Mouse (Mus musculus) liver, embryonic 15.5 days (tissue): Measurements from ENCODE around the gene Pagr1a. TPM values are rescaled to one million over a fixed set of nuclear protein-coding genes. Genes with fewer than 3 reads are reported as not detected.

Experiments used
- ATAC-seq: fragments of 200-750 bp; cut with Nextera tagmentation; 2 replicates; pipeline ENCODE4 v1.8.0; 2017; ENCODE audit warnings: moderate number of reproducible peaks, mild to moderate bottlenecking, moderate library complexity; ENCODE audit not compliant: insufficient read depth
- H3K27ac ChIP-seq: fragments of 300-500 bp; sonication (generic); replicated peaks from 2 replicates; pipeline ENCODE4 v1.5.1; 2015; ENCODE audit warnings: mild to moderate bottlenecking, inconsistent platforms
- H3K27me3 ChIP-seq: fragments of 300-500 bp; sonication (generic); 2 replicates; pipeline ENCODE4 v1.6.1; 2015; ENCODE audit warnings: mild to moderate bottlenecking, inconsistent platforms
- H3K36me3 ChIP-seq: fragments of 300-500 bp; sonication (generic); replicated peaks from 2 replicates; pipeline ENCODE4 v1.6.1; 2015; ENCODE audit warnings: moderate library complexity, mild to moderate bottlenecking, inconsistent platforms
- H3K4me1 ChIP-seq: fragments of 300-500 bp; sonication (generic); replicated peaks from 2 replicates; pipeline ENCODE4 v1.6.1; 2015; ENCODE audit warnings: inconsistent platforms
- H3K4me2 ChIP-seq: fragments of 300-500 bp; sonication (generic); 2 replicates; pipeline ENCODE4 v1.6.1; 2015; ENCODE audit warnings: moderate library complexity, mild to moderate bottlenecking, inconsistent platforms
- H3K4me3 ChIP-seq: fragments of 300-500 bp; sonication (generic); replicated peaks from 2 replicates; pipeline ENCODE4 v1.5.1; 2015; ENCODE audit warnings: mild to moderate bottlenecking, inconsistent platforms
- H3K9ac ChIP-seq: fragments of 300-500 bp; sonication (generic); 2 replicates; pipeline ENCODE4 v1.6.1; 2015; ENCODE audit warnings: moderate library complexity, mild to moderate bottlenecking, inconsistent platforms
- H3K9me3 ChIP-seq: fragments of 300-500 bp; sonication (generic); replicated peaks from 2 replicates; pipeline ENCODE4 v1.6.1; 2016; ENCODE audit warnings: inconsistent platforms
- WGBS: fragments of 180-500 bp; shearing (Covaris S2); methylation state at CpG from one replicate; pipeline ENCODE4 v1.1.7; 2015; ENCODE audit warnings: mixed read lengths; ENCODE audit not compliant: insufficient replicate concordance; 5-methylcytosine and 5-hydroxymethylcytosine counted together
- polyA plus RNA-seq: library from polyadenylated mRNA; unstranded; fragments of >200 nt; fragmentation: Nextera tagmentation; extraction: Ambion mirVana; gene quantifications from 2 replicates; pipeline ENCODE4 v1.2.1, GENCODE M21; 2015

Pagr1a gene
- polyA plus RNA-seq, 1 experiment from 2014 or later = 32.8 TPM

GRCm38 (mm10) chr7:127020031-127020430 lies 2.9 kb upstream of the Pagr1a start:
- no peak overlapping the region for H3K27ac ChIP-seq
- H3K9ac ChIP-seq = no peak overlapping the region
- H3K27me3 ChIP-seq = no peaks in the 10 kb centered on the region
- H3K9me3 ChIP-seq = no peaks in the 10 kb centered on the region
- no peak for ATAC-seq
- peaks cover 40% of the 10 kb centered on the region for H3K36me3 ChIP-seq
- 0 out of 2 replicates have a peak overlapping the region, but pooled peaks have one; percentile 39 for H3K4me3 ChIP-seq
- peak overlapping the region; percentile 5; the same call in 1 of the 2 replicates for H3K4me2 ChIP-seq
- H3K4me1 ChIP-seq = peaks cover 74% of the 10 kb centered on the region
- 58% methylated on average over 3 of the region's 3 CpGs for WGBS

DNA sequence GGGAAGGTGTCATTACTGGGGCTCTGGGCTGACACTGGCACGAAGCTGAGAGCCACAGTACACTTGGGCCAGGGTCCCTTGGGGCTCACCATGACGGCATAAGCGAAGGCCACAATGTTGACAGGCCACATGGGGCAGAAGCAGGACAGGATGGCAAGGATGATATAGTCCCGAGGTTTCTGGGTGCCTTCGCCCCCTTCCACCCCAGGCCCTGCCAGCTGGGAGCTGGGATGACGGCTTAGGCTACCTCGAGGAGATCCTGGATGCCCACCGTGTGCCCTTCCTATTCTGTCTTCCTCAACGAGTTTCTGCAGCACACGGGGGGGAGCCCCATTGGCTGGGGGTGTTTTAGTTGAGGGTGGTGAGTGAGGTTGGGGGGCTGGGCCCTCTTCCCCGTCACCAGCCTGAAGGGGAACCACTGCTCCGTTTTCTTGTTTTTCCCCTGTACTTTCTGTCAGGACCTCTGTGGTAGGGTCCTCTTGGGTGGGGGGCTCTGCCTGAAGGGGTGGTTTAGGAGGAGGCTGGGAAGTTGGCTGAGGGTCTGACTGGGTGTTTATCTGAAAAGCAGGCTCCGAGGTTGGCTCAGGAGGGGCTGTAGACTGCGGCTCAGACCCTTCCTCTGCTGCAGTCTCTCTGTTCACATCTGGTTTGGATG lies 2.3 kb upstream of the Pagr1a start:
- Histone ChIP-seq H3K9ac (no peak overlapping the region), H3K4me2 (no peak overlapping the region)

GRCm38 (mm10) chr7:127018416-127019305 lies 1.5 kb upstream of the Pagr1a start:
- Histone ChIP-seq H3K36me3 (peaks cover 32% of the 10 kb centered on the region), H3K27ac (no peak overlapping the region), H3K4me3 (no peak overlapping the region), H3K27me3 (no peaks in the 10 kb centered on the region), H3K4me2 (no peak overlapping the region), H3K9me3 (no peaks in the 10 kb centered on the region), H3K9ac (no peak overlapping the region), H3K4me1 (peaks cover 74% of the 10 kb centered on the region)
- 81% methylated on average over 15 of the region's 15 CpGs for WGBS
- ATAC-seq = no peak

More for the DNA sequence above, 2.3 kb upstream of the Pagr1a start:
- H3K27me3 ChIP-seq = no peaks in the 10 kb centered on the region
- no peak for ATAC-seq
- H3K9me3 ChIP-seq = no peaks in the 10 kb centered on the region
- no peak overlapping the region for H3K27ac ChIP-seq
- peaks cover 74% of the 10 kb centered on the region for H3K4me1 ChIP-seq
- H3K36me3 ChIP-seq = peaks cover 39% of the 10 kb centered on the region
- no peak overlapping the region for H3K4me3 ChIP-seq
- WGBS = 63% methylated on average over 14 of the region's 14 CpGs

- WGBS = 44% methylated on average over 6 of the region's 6 CpGs
- Histone ChIP-seq H3K36me3 (peaks cover 24% of the 10 kb centered on the region), H3K27ac (peak overlapping the region; percentile 60), H3K4me1 (peaks cover 74% of the 10 kb centered on the region), H3K9ac (no peak overlapping the region), H3K4me3 (0 out of 2 replicates have a peak overlapping the region, but pooled peaks have one; percentile 78), H3K9me3 (no peaks in the 10 kb centered on the region), H3K4me2 (no peak overlapping the region), H3K27me3 (no peaks in the 10 kb centered on the region)
- no peak for ATAC-seq
These were observed 796 bp upstream of the Pagr1a start for GRCm38 (mm10) chr7:127017950-127018345.

- H3K9me3 ChIP-seq = no peaks in the 10 kb centered on the region
- ATAC-seq = peak; percentile 66
- H3K4me3 ChIP-seq = peak overlapping the region; percentile 78
- peaks cover 16% of the 10 kb centered on the region for H3K36me3 ChIP-seq
- no peaks in the 10 kb centered on the region for H3K27me3 ChIP-seq
- peaks cover 66% of the 10 kb centered on the region for H3K4me1 ChIP-seq
- peak overlapping the region; percentile 95 for H3K27ac ChIP-seq
- H3K9ac ChIP-seq = peak overlapping the region; percentile 89
- 0% methylated on average over 22 of the region's 22 CpGs for WGBS
- peak overlapping the region; percentile 96 for H3K4me2 ChIP-seq
These were observed 640 bp downstream of the Pagr1a start for GRCm38 (mm10) chr7:127016486-127016938.

- Histone ChIP-seq H3K4me2 (peak within 1 kb of the TSS; percentile 96), H3K9me3 (no peaks in the 10 kb centered on the region), H3K9ac (peak within 1 kb of the TSS; percentile 89), H3K27me3 (no peaks in the 10 kb centered on the region), H3K4me3 (peak within 1 kb of the TSS; percentile 78), H3K27ac (peak within 1 kb of the TSS; percentile 95), H3K4me1 (peaks cover 66% of the 10 kb centered on the region), H3K36me3 (peaks cover 16% of the 10 kb centered on the region)
- ATAC-seq = no peak
These were observed 869 bp downstream of the Pagr1a start, which contains the start of gene Pagr1b for GRCm38 (mm10) chr7:127016481-127016485. Pagr1b (minus strand) TSS chr7:127016484.

DNA sequence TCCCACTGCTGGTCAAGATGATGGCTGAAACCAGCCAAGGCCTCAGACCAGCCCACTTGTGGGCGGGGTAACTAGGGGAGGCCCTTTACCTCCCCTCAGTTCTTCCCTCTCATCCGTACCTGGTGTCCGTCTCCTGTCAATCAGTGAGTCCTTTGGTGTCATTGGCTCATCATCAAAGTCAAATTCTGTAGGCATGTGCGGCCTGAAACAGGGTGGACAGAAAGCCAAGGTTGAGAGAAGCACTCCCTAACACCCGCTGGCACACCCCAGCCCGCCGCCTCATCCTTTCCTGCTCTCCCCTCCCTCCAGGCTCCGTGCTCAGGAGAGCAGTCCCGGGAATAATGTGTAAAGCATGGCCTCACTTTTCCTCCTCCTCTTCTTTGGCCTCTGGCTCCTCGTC lies 1.1 kb downstream of the Pagr1a start:
- peak overlapping the region; percentile 95 for H3K27ac ChIP-seq
- peak overlapping the region; percentile 96 for H3K4me2 ChIP-seq
- peak; percentile 32 for ATAC-seq
- peak overlapping the region; percentile 78 for H3K4me3 ChIP-seq
- 3% methylated on average over 10 of the region's 10 CpGs for WGBS
- no peaks in the 10 kb centered on the region for H3K27me3 ChIP-seq
- H3K4me1 ChIP-seq = peaks cover 66% of the 10 kb centered on the region
- peak overlapping the region; percentile 89 for H3K9ac ChIP-seq
- H3K9me3 ChIP-seq = no peaks in the 10 kb centered on the region
- H3K36me3 ChIP-seq = peaks cover 16% of the 10 kb centered on the region

DNA sequence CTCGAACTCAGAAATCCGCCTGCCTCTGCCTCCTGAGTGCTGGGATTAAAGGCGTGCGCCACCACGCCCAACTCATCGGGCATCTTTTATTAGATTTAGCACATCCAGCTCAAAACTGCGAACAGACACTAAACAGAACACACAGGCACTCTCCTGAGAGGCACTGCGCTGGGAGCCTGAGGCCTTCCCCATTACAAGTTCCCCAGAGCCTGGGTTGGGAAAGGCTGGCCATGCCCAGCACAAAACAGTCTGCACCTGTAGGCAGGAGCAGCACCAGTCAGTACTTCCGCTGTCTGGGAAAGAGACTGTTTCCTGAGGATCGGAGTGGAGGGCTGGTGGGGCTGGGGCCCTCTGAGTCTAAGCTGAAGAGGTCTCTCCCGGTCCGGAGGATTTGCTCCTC lies 2.2 kb downstream of the Pagr1a start:
- H3K4me2 ChIP-seq = peak overlapping the region; percentile 96
- no peak overlapping the region for H3K9ac ChIP-seq
- H3K9me3 ChIP-seq = no peaks in the 10 kb centered on the region
- no peak for ATAC-seq
- WGBS = 87% methylated on average over 12 of the region's 12 CpGs
- peak overlapping the region; percentile 95; the same call in 1 of the 2 replicates for H3K27ac ChIP-seq
- H3K4me1 ChIP-seq = peaks cover 63% of the 10 kb centered on the region
- H3K4me3 ChIP-seq = peak overlapping the region; percentile 78; the same call in 1 of the 2 replicates
- H3K27me3 ChIP-seq = no peaks in the 10 kb centered on the region
- H3K36me3 ChIP-seq = peaks cover 16% of the 10 kb centered on the region

- H3K9me3 ChIP-seq = no peaks in the 10 kb centered on the region
- peak within 1 kb of the TSS; percentile 78 for H3K4me3 ChIP-seq
- H3K36me3 ChIP-seq = peaks cover 16% of the 10 kb centered on the region
- H3K9ac ChIP-seq = peak within 1 kb of the TSS; percentile 52
- no peaks in the 10 kb centered on the region for H3K27me3 ChIP-seq
- peaks cover 68% of the 10 kb centered on the region for H3K4me1 ChIP-seq
- 20% methylated on average over 11 of the region's 11 CpGs for WGBS
- ATAC-seq = no peak
- H3K4me2 ChIP-seq = peak within 1 kb of the TSS; percentile 96
- H3K27ac ChIP-seq = peak within 1 kb of the TSS; percentile 95
These were observed 2.8 kb downstream of the Pagr1a start, which contains the start of gene Mvp for GRCm38 (mm10) chr7:127014320-127014719. Mvp (minus strand) TSS chr7:127014621.

DNA sequence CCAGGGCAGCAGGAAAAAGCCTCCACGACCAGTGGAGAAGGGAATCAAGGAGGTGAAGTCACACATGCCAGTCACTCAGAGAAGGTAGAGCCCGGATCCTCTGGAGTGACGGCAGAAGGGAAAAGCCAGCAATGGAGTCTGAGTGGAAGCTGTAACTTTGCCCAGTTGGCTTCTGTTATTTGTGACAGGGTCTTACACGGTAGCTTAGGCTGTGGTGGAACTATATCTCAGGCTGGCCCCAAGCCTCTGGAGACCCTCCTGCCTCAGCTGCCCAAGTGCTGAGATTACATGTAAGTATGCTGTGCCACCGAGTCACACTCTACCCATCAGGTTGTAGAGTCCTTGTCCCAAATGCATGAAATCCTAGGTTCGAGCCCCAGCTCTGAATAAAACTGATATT lies 3.8 kb downstream of the Pagr1a start:
- H3K4me3 ChIP-seq = peak overlapping the region; percentile 64
- peaks cover 74% of the 10 kb centered on the region for H3K4me1 ChIP-seq
- peak overlapping the region; percentile 96 for H3K4me2 ChIP-seq
- WGBS = 76% methylated on average over 6 of the region's 6 CpGs
- no peaks in the 10 kb centered on the region for H3K27me3 ChIP-seq
- no peak overlapping the region for H3K9ac ChIP-seq
- H3K27ac ChIP-seq = no peak overlapping the region; the same call in 1 of the 2 replicates
- peaks cover 16% of the 10 kb centered on the region for H3K36me3 ChIP-seq
- no peaks in the 10 kb centered on the region for H3K9me3 ChIP-seq
- ATAC-seq = no peak

DNA sequence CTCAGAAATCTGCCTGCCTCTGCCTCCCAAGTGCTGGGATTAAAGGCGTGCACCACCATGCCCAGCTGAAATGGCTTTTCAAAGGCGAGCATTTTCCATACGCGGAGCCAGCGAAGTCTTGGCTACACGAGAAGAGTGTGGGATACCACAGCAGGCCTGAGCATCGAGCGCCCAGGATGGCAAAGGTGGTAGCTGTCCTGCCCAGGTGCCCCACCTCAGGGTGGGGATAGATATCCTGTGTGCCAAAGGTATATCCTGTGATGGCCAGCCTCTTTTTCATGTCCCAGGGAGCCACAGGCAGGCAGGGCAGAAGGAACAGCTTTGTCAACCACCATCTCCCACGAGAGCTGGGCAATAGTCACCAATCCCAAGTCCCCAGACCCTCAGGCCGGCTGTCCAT lies 4.3 kb downstream of the Pagr1a start:
- WGBS = 87% methylated on average over 10 of the region's 10 CpGs

More for the DNA sequence above, 4.3 kb downstream of the Pagr1a start:
- Histone ChIP-seq H3K27me3 (no peaks in the 10 kb centered on the region), H3K4me1 (peaks cover 74% of the 10 kb centered on the region), H3K4me3 (no peak overlapping the region), H3K27ac (no peak overlapping the region; the same call in 1 of the 2 replicates), H3K36me3 (peaks cover 16% of the 10 kb centered on the region), H3K4me2 (0 out of 2 replicates have a peak overlapping the region, but pooled peaks have one; percentile 96), H3K9ac (no peak overlapping the region), H3K9me3 (no peaks in the 10 kb centered on the region)
- no peak for ATAC-seq
